Mouse (Mus musculus): ENCODE results near the gene Nup54. TPM values are rescaled to one million over a fixed set of nuclear protein-coding genes. Genes with fewer than 3 reads are reported as not detected.

Nup54 gene
- polyA plus RNA-seq, 2 experiments = 20.7 to 31.9 TPM

GRCm38 (mm10) chr5:92383747-92384146 is 51.3 kb downstream of the Nup54 start:
- DNase-seq (ENCODE audit: low read depth in 3 of 3, low spot score in 3 of 3) (no peak), ATAC-seq (ENCODE audit: insufficient read depth) (no peak)
- Histone ChIP-seq H3K9me3 (ENCODE audit: control insufficient read depth, low read length) (no peaks in the 10 kb centered on the region), H3K9ac (replicated peaks) (no peak overlapping the region), H3K36me3 (replicated peaks; ENCODE audit: control insufficient read depth, insufficient read depth, low read depth) (no peaks in the 10 kb centered on the region), H3K27ac (no peak overlapping the region), H3K4me3 (ENCODE audit: insufficient read depth in 1 of 2, low read depth in 2 of 2, low read length in 2 of 2) (no peak overlapping the region), H3K4me1 (replicated peaks; ENCODE audit: control insufficient read depth in 2 of 2, insufficient read depth in 2 of 2, low read length in 1 of 2) (peaks cover 0 to 3% of the 10 kb centered on the region in 2 experiments; a peak in 1 of 4 replicates), H3K27me3 (ENCODE audit: control insufficient read depth, insufficient read depth, low read length) (peaks cover under 1% of the 10 kb centered on the region; the same call in 1 of the 2 replicates), H3K4me2 (ENCODE audit: low read depth) (no peak overlapping the region)
- 69% methylated on average over 7 of the region's 7 CpGs for WGBS (ENCODE audit: insufficient replicate concordance)
- TF ChIP-seq CTCF (IDR thresholded peaks at IDR 0.05; ENCODE audit: low read depth) (no peak), EP300 (IDR thresholded peaks at IDR 0.05; ENCODE audit: low read depth) (no peak)

- Histone ChIP-seq H3K9me3 (ENCODE audit: control insufficient read depth, low read length) (no peaks in the 10 kb centered on the region), H3K4me3 (ENCODE audit: insufficient read depth in 1 of 2, low read depth in 2 of 2, low read length in 2 of 2) (no peak overlapping the region), H3K4me1 (replicated peaks; ENCODE audit: control insufficient read depth in 2 of 2, insufficient read depth in 2 of 2, low read length in 1 of 2) (peaks cover 0 to 3% of the 10 kb centered on the region in 2 experiments; a peak in 1 of 4 replicates), H3K9ac (replicated peaks) (no peak overlapping the region), H3K27ac (no peak overlapping the region), H3K27me3 (ENCODE audit: control insufficient read depth, insufficient read depth, low read length) (no peaks in the 10 kb centered on the region), H3K4me2 (ENCODE audit: low read depth) (no peak overlapping the region), H3K36me3 (replicated peaks; ENCODE audit: control insufficient read depth, insufficient read depth, low read depth) (no peaks in the 10 kb centered on the region)
- TF ChIP-seq CTCF (IDR thresholded peaks at IDR 0.05; ENCODE audit: low read depth) = no peak
- TF ChIP-seq EP300 (IDR thresholded peaks at IDR 0.05; ENCODE audit: low read depth) = no peak
- ATAC-seq (ENCODE audit: insufficient read depth) (no peak), DNase-seq (ENCODE audit: low read depth in 3 of 3, low spot score in 3 of 3) (no peak)
- 52% methylated on average over 9 of the region's 9 CpGs for WGBS (ENCODE audit: insufficient replicate concordance)
Observed at GRCm38 (mm10) chr5:92382349-92382679, 52.7 kb downstream of the Nup54 start.

DNA sequence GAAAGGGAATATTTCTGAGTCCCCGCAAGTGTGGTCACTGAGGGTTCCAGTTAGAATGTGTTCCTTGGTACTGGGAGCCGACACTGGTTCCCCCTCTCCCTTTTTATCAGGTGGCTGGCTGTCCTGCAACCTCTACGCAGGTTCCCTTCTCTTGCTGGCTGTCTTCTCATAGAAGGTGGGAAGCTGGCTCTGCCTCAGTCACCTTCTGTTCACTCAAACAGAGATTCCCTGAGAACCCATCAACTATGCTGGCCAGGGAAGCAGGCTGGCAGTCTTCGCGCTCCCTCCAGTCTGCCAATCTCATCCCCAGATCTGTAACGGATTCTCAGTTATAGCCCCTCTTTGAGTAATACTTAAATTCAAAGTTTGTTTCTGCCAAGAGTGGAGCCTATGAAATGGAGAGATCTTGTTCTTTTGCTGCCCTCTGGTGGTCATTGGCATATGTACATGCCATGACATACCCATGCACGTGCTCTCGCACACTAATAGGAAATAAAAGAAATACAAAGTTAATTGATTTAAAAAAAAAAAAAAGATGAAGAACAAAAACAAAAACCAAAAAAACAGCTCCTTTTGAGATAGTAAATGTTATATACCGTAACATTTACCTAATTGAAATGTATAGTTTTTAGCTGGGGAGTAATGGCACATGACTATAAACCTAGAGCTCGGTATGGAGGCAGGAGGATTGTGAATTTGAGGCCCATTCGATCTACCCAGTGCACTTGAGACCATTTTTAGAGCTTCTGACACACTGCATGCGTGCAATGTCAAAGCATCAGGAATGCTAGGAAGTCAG is 53.3 kb downstream of the Nup54 start:
- DNase-seq (ENCODE audit: low read depth in 3 of 3, low spot score in 3 of 3) = peak in 2 of 3 experiments; percentile 54 to 56

GRCm38 (mm10) chr5:92376795-92377405 is 58.1 kb downstream of the Nup54 start:
- TF ChIP-seq EP300 (IDR thresholded peaks at IDR 0.05; ENCODE audit: low read depth) (no peak), CTCF (IDR thresholded peaks at IDR 0.05; ENCODE audit: low read depth) (no peak)
- Histone ChIP-seq H3K4me3 (ENCODE audit: insufficient read depth in 1 of 2, low read depth in 2 of 2, low read length in 2 of 2) (no peak overlapping the region), H3K4me2 (ENCODE audit: low read depth) (no peak overlapping the region), H3K9me3 (ENCODE audit: control insufficient read depth, low read length) (no peaks in the 10 kb centered on the region), H3K27me3 (ENCODE audit: control insufficient read depth, insufficient read depth, low read length) (no peaks in the 10 kb centered on the region), H3K36me3 (replicated peaks; ENCODE audit: control insufficient read depth, insufficient read depth, low read depth) (no peaks in the 10 kb centered on the region), H3K9ac (replicated peaks) (no peak overlapping the region), H3K27ac (no peak overlapping the region), H3K4me1 (replicated peaks; ENCODE audit: control insufficient read depth in 2 of 2, insufficient read depth in 2 of 2, low read length in 1 of 2) (peaks cover 0 to 18% of the 10 kb centered on the region in 2 experiments; a peak in 2 of 4 replicates)
- DNase-seq (ENCODE audit: low read depth in 3 of 3, low spot score in 3 of 3) (no peak), ATAC-seq (ENCODE audit: insufficient read depth) (no peak)
- 53% methylated on average over 13 of the region's 13 CpGs for WGBS (ENCODE audit: insufficient replicate concordance)

More for the DNA sequence above, 53.3 kb downstream of the Nup54 start:
- TF ChIP-seq CTCF (IDR thresholded peaks at IDR 0.05; ENCODE audit: low read depth) = peak; percentile 76
- TF ChIP-seq EP300 (IDR thresholded peaks at IDR 0.05; ENCODE audit: low read depth) = no peak
- no peaks in the 10 kb centered on the region for H3K9me3 ChIP-seq (ENCODE audit: control insufficient read depth, low read length)
- peak; percentile 59; the same call in 1 of the 2 replicates for ATAC-seq (ENCODE audit: insufficient read depth)
- H3K4me2 ChIP-seq (ENCODE audit: low read depth) = no peak overlapping the region
- no peaks in the 10 kb centered on the region for H3K27me3 ChIP-seq (ENCODE audit: control insufficient read depth, insufficient read depth, low read length)
- H3K27ac ChIP-seq = no peak overlapping the region
- no peak overlapping the region for H3K9ac ChIP-seq (replicated peaks)
- peaks cover 0 to 8% of the 10 kb centered on the region in 2 experiments; a peak in 1 of 4 replicates for H3K4me1 ChIP-seq (replicated peaks; ENCODE audit: control insufficient read depth in 2 of 2, insufficient read depth in 2 of 2, low read length in 1 of 2)
- no peak overlapping the region for H3K4me3 ChIP-seq (ENCODE audit: insufficient read depth in 1 of 2, low read depth in 2 of 2, low read length in 2 of 2)
- H3K36me3 ChIP-seq (replicated peaks; ENCODE audit: control insufficient read depth, insufficient read depth, low read depth) = no peaks in the 10 kb centered on the region
- WGBS (ENCODE audit: insufficient replicate concordance) = 23% methylated on average over 12 of the region's 12 CpGs

GRCm38 (mm10) chr5:92375368-92375767 is 59.7 kb downstream of the Nup54 start:
- peak overlapping the region; percentile 34 for H3K4me2 ChIP-seq (ENCODE audit: low read depth)
- peak; percentile 33; the same call in 1 of the 2 replicates for ATAC-seq (ENCODE audit: insufficient read depth)
- H3K9ac ChIP-seq (replicated peaks) = no peak overlapping the region

More at GRCm38 (mm10) chr5:92375368-92375767, 59.7 kb downstream of the Nup54 start:
- no peak overlapping the region for H3K4me3 ChIP-seq (ENCODE audit: insufficient read depth in 1 of 2, low read depth in 2 of 2, low read length in 2 of 2)
- no peak overlapping the region for H3K27ac ChIP-seq
- TF ChIP-seq CTCF (IDR thresholded peaks at IDR 0.05; ENCODE audit: low read depth) (no peak), EP300 (IDR thresholded peaks at IDR 0.05; ENCODE audit: low read depth) (no peak)
- no peaks in the 10 kb centered on the region for H3K36me3 ChIP-seq (replicated peaks; ENCODE audit: control insufficient read depth, insufficient read depth, low read depth)
- 29% methylated on average over 17 of the region's 17 CpGs for WGBS (ENCODE audit: insufficient replicate concordance)
- DNase-seq (ENCODE audit: low read depth in 3 of 3, low spot score in 3 of 3) = no peak
- H3K9me3 ChIP-seq (ENCODE audit: control insufficient read depth, low read length) = no peaks in the 10 kb centered on the region
- peaks cover 0 to 25% of the 10 kb centered on the region in 2 experiments; a peak in 3 of 4 replicates for H3K4me1 ChIP-seq (replicated peaks; ENCODE audit: control insufficient read depth in 2 of 2, insufficient read depth in 2 of 2, low read length in 1 of 2)
- no peaks in the 10 kb centered on the region for H3K27me3 ChIP-seq (ENCODE audit: control insufficient read depth, insufficient read depth, low read length)
